Mouse (Mus musculus) midbrain, embryonic 14.5 days (tissue): ENCODE measurements at regions not wholly inside any gene's neighbourhood (a gene's known extent, or its start where the extent isn't known, plus 50 kb on each side); places are given as distances from the start of the nearest gene placed in this dataset.

ENCODE experiments used
- ATAC-seq: fragments of 200-750 bp; cut with Nextera tagmentation; 2 replicates; pipeline ENCODE4 v1.8.0; 2017; ENCODE audit warnings: moderate number of reproducible peaks, moderate library complexity; ENCODE audit not compliant: low FRiP score, low TSS enrichment
- DNase-seq: peaks from one replicate; pipeline ENCODE4 v3.0.0-alpha.2; 2015
- H3K27ac ChIP-seq: fragments of 300-500 bp; sonication (generic); replicated peaks from 2 replicates; pipeline ENCODE4 v1.5.1; 2014; ENCODE audit warnings: mild to moderate bottlenecking, low read depth, low read length, moderate library complexity
- H3K27me3 ChIP-seq: fragments of 300-500 bp; sonication (generic); 2 replicates; pipeline ENCODE4 v1.6.1; 2014; ENCODE audit warnings: low read length, control low read depth, mixed read lengths; ENCODE audit not compliant: control insufficient read depth, insufficient read depth
- H3K36me3 ChIP-seq: fragments of 300-500 bp; sonication (generic); 2 replicates; pipeline ENCODE4 v1.6.1; 2014; ENCODE audit warnings: low read length, control low read depth; ENCODE audit not compliant: control insufficient read depth, insufficient read depth
- H3K4me1 ChIP-seq: fragments of 300-500 bp; sonication (generic); 2 replicates; pipeline ENCODE4 v1.6.1; 2014; ENCODE audit warnings: mild to moderate bottlenecking, antibody characterized with exemption, low read length, control low read depth; ENCODE audit not compliant: control insufficient read depth, insufficient read depth
- H3K4me2 ChIP-seq: fragments of 300-500 bp; sonication (generic); 2 replicates; pipeline ENCODE4 v1.6.1; 2014; ENCODE audit warnings: mild to moderate bottlenecking, low read length, moderate library complexity
- H3K4me3 ChIP-seq: fragments of 300-500 bp; sonication (generic); replicated peaks from 2 replicates; pipeline ENCODE4 v1.5.1; 2014; ENCODE audit warnings: low read depth, low read length
- H3K9ac ChIP-seq: fragments of 300-500 bp; sonication (generic); replicated peaks from 2 replicates; pipeline ENCODE4 v1.6.1; 2014; ENCODE audit warnings: mild to moderate bottlenecking, low read length, moderate library complexity
- H3K9me3 ChIP-seq: fragments of 300-500 bp; sonication (generic); 2 replicates; pipeline ENCODE4 v1.6.1; 2016; ENCODE audit warnings: low read length, control low read depth, mixed read lengths; ENCODE audit not compliant: control insufficient read depth
- WGBS: fragments of 180-500 bp; shearing (Covaris S2); extraction: QIAGEN DNeasy Blood & Tissue Kit; methylation state at CpG from one replicate; pipeline ENCODE4 v1.1.7; 2014; 5-methylcytosine and 5-hydroxymethylcytosine counted together

DNA sequence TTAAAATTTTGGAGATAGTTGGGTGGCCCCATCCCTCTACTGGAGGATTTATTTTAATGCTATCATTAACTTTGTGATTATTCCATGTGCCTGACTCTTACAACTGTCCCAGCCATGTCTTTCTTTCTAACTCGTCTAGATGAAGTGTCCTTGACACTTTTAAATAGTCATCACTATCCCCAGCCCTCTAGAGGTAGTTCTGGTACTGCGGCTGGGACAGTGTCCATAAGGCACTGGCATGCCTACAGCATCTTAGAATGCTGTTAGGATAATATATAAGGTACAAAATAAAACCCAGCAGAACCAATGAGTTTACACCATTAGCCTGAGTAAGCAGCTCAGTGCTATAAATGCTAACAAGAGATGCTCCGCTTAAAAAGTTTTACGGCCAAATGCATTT lies 813.6 kb downstream of the Sorcs3 start:
- H3K9me3 ChIP-seq, result no peaks in the 10 kb centered on the region
- no peaks in the 10 kb centered on the region for H3K4me1 ChIP-seq
- no peak overlapping the region for H3K9ac ChIP-seq
- 81% methylated on average over 4 of the region's 4 CpGs for WGBS
- no peaks in the 10 kb centered on the region for H3K27me3 ChIP-seq
- no peak overlapping the region for H3K4me2 ChIP-seq
- DNase-seq, result peak; percentile 18
- H3K27ac ChIP-seq, result no peak overlapping the region
- ATAC-seq, result no peak
- no peaks in the 10 kb centered on the region for H3K36me3 ChIP-seq
- no peak overlapping the region for H3K4me3 ChIP-seq
